Mouse (Mus musculus) c-Kit-positive CD71-negative TER-119-negative erythroid progenitor cells, embryonic 14.5 days (primary cell): ENCODE measurements around the gene Aptx.

Experiments used
- DNase-seq: peaks from one replicate; pipeline ENCODE4 v3.0.0-alpha.2; 2013; ENCODE audit warnings: low read depth

Gene Aptx

DNA sequence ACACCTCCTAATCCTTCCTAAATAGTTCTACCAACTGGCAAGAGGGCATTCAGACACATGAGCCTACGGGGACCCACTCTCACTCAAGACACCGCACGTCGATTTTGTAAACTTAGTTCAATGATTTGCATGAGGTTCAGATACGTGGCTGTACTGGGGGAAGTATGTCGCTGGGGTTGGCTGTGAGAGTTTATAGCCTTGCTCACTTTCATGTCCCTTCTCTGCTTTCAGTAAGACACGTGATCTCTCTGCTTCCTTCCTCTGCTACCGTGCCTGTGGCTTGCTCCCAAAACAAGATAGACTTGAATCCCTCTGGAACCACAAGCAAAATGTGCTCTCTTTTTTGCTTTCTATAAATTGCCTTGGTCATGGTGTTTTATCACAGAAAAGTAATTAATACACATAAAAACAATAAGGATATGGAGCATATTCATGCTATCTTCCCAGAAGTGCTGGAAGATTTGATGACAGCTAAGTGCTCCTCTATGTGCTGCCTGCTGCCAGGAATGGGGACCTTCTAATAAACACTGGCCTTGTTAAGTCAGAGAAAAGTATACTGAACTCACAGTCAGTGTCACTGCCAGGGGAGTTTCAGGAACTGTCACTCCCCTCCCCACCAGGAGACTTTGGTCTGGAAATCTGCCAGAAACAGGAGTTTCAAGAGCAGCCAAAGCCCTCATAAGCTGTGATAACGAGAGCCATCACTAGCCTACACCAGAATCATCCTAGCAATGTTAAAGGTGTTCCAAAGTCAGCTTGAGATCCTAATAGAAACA, 36.6 kb downstream of the Aptx start:
- no peak for DNase-seq

DNA sequence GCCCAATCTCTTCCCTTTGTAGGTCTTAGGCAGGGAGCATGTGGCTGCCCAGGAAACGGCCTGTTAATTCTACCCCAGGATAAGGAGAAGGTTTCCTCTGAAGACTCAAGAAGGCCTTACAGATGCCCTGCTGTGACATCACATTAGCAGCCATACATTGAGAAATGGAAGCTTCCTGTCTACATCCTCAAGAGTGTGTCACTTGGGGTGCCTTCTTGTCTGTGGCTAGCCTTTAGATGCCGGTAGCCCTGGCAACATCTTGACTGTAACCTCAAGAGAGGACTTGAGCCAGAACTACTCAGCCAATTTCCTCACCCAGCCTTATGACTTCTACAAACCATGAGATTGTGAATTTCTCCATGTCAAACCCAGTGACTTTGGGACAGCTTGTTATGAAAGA, 51.9 kb downstream of the Aptx start:
- DNase-seq = no peak

DNA sequence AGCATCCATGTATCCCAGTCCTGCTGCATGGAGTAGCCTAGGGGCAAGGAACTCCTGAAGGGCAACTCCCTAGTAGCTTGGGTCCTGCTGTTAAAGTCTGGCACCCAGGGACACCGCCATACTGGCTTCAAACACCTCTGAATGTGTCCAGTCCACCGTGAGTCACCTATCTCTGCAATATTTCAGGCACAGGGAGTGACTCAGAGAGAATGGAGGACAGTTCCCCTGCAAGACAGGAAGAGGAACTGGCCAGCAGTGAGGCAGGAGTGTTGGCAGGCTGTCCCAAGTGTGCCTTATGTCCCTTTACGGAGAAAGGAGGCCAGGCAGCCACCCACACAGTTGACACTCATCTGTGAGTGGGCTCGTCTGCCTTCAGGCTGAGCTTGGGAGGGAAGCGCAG, 53.9 kb downstream of the Aptx start:
- peak; percentile 17 for DNase-seq

DNA sequence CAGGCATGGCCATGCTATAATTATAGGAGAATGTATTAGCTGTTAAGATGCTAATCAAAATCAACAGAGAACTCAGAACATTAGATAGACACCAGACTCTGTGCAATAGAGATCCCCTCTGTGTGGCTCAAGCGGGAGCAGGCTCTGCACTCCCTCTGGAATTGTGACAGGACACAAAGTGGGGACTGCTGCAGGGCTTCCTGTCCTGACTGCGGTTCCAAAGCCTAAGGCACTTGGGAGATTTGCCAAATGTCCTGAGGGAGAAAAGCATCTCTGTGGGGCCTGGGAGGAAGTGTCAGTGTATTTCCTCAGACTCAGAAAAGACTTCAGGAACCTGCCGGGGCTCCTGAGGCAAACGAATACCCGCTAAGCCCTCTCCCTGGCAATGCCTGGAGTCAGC, 59.4 kb downstream of the Aptx start:
- no peak for DNase-seq

DNA sequence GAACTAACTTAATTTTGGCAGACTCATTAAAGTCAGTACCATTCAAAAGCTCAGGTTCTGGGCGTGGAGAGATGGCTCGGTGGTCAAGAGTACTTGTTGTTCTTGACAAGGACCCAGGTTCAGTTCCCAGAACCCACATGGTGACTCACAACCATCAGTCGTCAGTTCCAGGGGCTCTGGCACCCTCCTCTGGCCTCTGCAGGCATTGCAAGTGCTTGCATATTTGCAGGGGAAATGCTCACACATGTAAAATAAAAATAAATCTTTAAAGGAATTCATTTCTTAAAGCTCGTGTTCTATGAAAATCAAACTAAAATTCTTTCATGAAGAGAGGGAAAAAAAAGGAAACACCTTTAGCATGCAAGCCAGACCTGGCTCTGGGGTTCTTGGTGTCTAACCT, 62.0 kb downstream of the Aptx start:
- no peak for DNase-seq
